Comparison of ENCODE assay signal across 23 mouse cellular contexts in genomic region chr14:27491399-27491798, GRCm38 (mm10). TPM values are rescaled to one million over a fixed set of nuclear protein-coding genes. Genes with fewer than 3 reads are reported as not detected.
DNase-seq lines count a peak whose midpoint lies in the region; ATAC-seq and TF ChIP-seq lines count a peak whose summit lies in the region.
"Had no signal": no experiment of that assay in that cellular context is flagged by ENCODE, and none has a peak within 500 bp of the region (broad histone marks: within the 10 kb centered on the region; RNA-seq: fewer than 3 reads in every experiment).

No protein-coding gene starts in this region.

- no peaks in the 10 kb centered on the region for H3K79me2 ChIP-seq in myocyte (ENCODE audit: control insufficient read depth, insufficient read depth)

- ATAC-seq in liver, embryonic 13.5 days (ENCODE audit: low read depth), result peak; percentile 80
- ATAC-seq: CD4-positive, CD25-positive, alpha-beta regulatory T cell, adult 4 months; forebrain, embryonic 16.5 days had no signal

- H3K9ac ChIP-seq in liver, embryonic 13.5 days, result no peak overlapping the region
- H3K9ac ChIP-seq: embryonic facial prominence, embryonic 13.5 days; forebrain, embryonic 12.5 days; heart, embryonic 12.5 days; hindbrain, embryonic 14.5 days had no signal

- DNase-seq in heart, adult 11 months, result peak; percentile 81
- DNase-seq in heart, embryonic 10.5 days (ENCODE audit: low spot score), result no peak
- DNase-seq in c-Kit-positive CD71-positive TER-119-negative erythroid progenitor cells, embryonic 14.5 days (ENCODE audit: low read depth), result peak; percentile 10
- DNase-seq in liver, embryonic 13.5 days, result peak; percentile 15
- no peak for DNase-seq in layer of hippocampus, adult 9-10 months (ENCODE audit: low spot score)
- DNase-seq in layer of hippocampus, postnatal 10 days (ENCODE audit: low spot score in 2 of 2), result no peak
- DNase-seq: adrenal gland, adult 8-10 months; adrenal gland, postnatal 36 days; B cell, adult 2 months; cerebellum, adult 11-12 months; cerebellum, adult 9-10 months; cerebellum, postnatal 25 days; gastrocnemius, postnatal 10 days; heart, adult 2 months had no signal

- H3ac ChIP-seq in myocyte (ENCODE audit: control insufficient read depth, insufficient read length), result no peak overlapping the region

- H3K9me3 ChIP-seq in heart, embryonic 10.5 days, result no peaks in the 10 kb centered on the region
- no peaks in the 10 kb centered on the region for H3K9me3 ChIP-seq in liver, embryonic 13.5 days (replicated peaks)
- H3K9me3 ChIP-seq: embryonic facial prominence, embryonic 13.5 days; forebrain, embryonic 12.5 days; G1E; heart, embryonic 12.5 days; hindbrain, embryonic 10.5 days had no signal

- no peak for TF ChIP-seq POLR2A in myocyte (IDR thresholded peaks at IDR 0.05; ENCODE audit: insufficient read length, low read depth)

- 83% methylated on average over 5 of the region's 5 CpGs for whole genome bisulfite sequencing in heart, embryonic 10.5 days
- WGBS in liver, embryonic 13.5 days (ENCODE audit: insufficient replicate concordance), result 60% methylated on average over 5 of the region's 5 CpGs

- H3K4me1 ChIP-seq in heart, embryonic 10.5 days, result no peaks in the 10 kb centered on the region
- H3K4me1 ChIP-seq in liver, embryonic 13.5 days (replicated peaks), result peaks cover 9% of the 10 kb centered on the region; the same call in 1 of the 2 replicates
- H3K4me1 ChIP-seq: embryonic facial prominence, embryonic 13.5 days; forebrain, embryonic 12.5 days; heart, embryonic 12.5 days; hindbrain, embryonic 10.5 days had no signal

- no peak overlapping the region for H3K4me3 ChIP-seq in heart, embryonic 10.5 days
- no peak overlapping the region for H3K4me3 ChIP-seq in liver, embryonic 13.5 days (replicated peaks)
- no peak overlapping the region for H3K4me3 ChIP-seq in myocyte
- H3K4me3 ChIP-seq: embryonic facial prominence, embryonic 13.5 days; forebrain, embryonic 12.5 days; heart, adult 2 months; heart, embryonic 12.5 days; hindbrain, embryonic 10.5 days had no signal

- peaks cover 89% of the 10 kb centered on the region for H3K36me3 ChIP-seq in heart, embryonic 10.5 days
- H3K36me3 ChIP-seq in liver, embryonic 13.5 days, result peaks cover 50% of the 10 kb centered on the region
- H3K36me3 ChIP-seq in myocyte (ENCODE audit: control insufficient read depth, insufficient read depth), result peaks cover 72% of the 10 kb centered on the region

- no peak overlapping the region for H3K4me2 ChIP-seq in liver, embryonic 13.5 days
- H3K4me2 ChIP-seq in myocyte (ENCODE audit: low read depth), result no peak overlapping the region
- H3K4me2 ChIP-seq: embryonic facial prominence, embryonic 13.5 days; forebrain, embryonic 12.5 days; heart, embryonic 12.5 days; hindbrain, embryonic 14.5 days had no signal

- no peaks in the 10 kb centered on the region for H3K27me3 ChIP-seq in heart, embryonic 10.5 days (ENCODE audit: insufficient read depth, poor library complexity, severe bottlenecking)
- no peaks in the 10 kb centered on the region for H3K27me3 ChIP-seq in liver, embryonic 13.5 days
- no peaks in the 10 kb centered on the region for H3K27me3 ChIP-seq in myocyte (ENCODE audit: control insufficient read depth, insufficient read depth, insufficient read length)
- H3K27me3 ChIP-seq: embryonic facial prominence, embryonic 13.5 days; forebrain, embryonic 12.5 days; heart, embryonic 12.5 days had no signal

- no peak overlapping the region for H3K27ac ChIP-seq in heart, embryonic 10.5 days
- H3K27ac ChIP-seq in liver, embryonic 13.5 days, result no peak overlapping the region
- H3K27ac ChIP-seq: embryonic facial prominence, embryonic 13.5 days; forebrain, embryonic 12.5 days; heart, adult 2 months; hindbrain, embryonic 10.5 days; hindbrain, embryonic 14.5 days had no signal

TF ChIP-seq in myocyte, 11 proteins besides CTCF, POLR2A, EP300 and RAD21:
- TF ChIP-seq MYOD1 (IDR thresholded peaks at IDR 0.05; ENCODE audit: control insufficient read depth in 1 of 3, insufficient read length in 2 of 3, low read depth in 2 of 3), result no peak
- TF ChIP-seq POLR2AphosphoS2 (IDR thresholded peaks at IDR 0.05; ENCODE audit: insufficient read length, low read depth), result peak; percentile 22

RNA-seq across cellular contexts. Expression of gene Ccdc66, which starts 16.9 kb away (rescaled TPM):
- 9.2 and 13.5 TPM in 2 replicates for polyA plus RNA-seq in heart, embryonic 10.5 days (2016; fragmentation: Nextera tagmentation; extraction: Ambion mirVana)
- 4.4 and 4.5 TPM in 2 replicates for polyA plus RNA-seq in liver, embryonic 13.5 days (2015; fragmentation: Nextera tagmentation; extraction: Ambion mirVana)
- polyA plus RNA-seq in myocyte (2012; fragmentation: generic; extraction: Trizol), result 3.4 TPM
- 10 to 100 TPM; 15.4 to 15.7 TPM for total RNA-seq in layer of hippocampus, postnatal 10 days (2021)

Comparison
In these comparisons a context has a peak if more than half of its experiments do, and no peak if none do; other contexts are left out.
1. DNase-seq: peak in heart, adult 11 months (single experiment), c-Kit-positive CD71-positive TER-119-negative erythroid progenitor cells, embryonic 14.5 days (single experiment) and liver, embryonic 13.5 days (single experiment); none in heart, embryonic 10.5 days (single experiment), layer of hippocampus, adult 9-10 months (single experiment) and layer of hippocampus, postnatal 10 days (0 of 2).